Mouse (Mus musculus) telencephalon, adult 2 months (tissue): Measurements from ENCODE around the gene Ebi3.
A peak's percentile ranks its signal among the peaks of the same experiment; 100 is the strongest.

ENCODE experiments used
- DNase-seq: peaks from one replicate; pipeline ENCODE4 v3.0.0-alpha.2; 2011; ENCODE audit warnings: low read depth, low spot score

Ebi3 gene

DNA sequence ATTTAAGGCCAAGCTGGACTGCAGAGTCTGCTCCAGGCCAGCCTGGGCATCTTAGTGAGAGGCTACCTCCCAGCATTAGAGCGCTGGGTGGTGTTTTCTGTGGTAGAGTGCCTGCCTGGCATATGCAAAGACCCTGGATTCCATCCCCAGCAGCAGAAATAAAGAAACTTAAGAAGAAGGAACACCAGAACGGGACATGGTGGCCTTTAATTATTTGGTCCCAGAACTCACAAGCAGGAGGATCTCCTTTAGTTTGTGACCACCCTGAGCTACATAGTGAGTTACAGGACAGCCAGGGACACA is 6.1 kb downstream of the Ebi3 start:
- DNase-seq: no peak

DNA sequence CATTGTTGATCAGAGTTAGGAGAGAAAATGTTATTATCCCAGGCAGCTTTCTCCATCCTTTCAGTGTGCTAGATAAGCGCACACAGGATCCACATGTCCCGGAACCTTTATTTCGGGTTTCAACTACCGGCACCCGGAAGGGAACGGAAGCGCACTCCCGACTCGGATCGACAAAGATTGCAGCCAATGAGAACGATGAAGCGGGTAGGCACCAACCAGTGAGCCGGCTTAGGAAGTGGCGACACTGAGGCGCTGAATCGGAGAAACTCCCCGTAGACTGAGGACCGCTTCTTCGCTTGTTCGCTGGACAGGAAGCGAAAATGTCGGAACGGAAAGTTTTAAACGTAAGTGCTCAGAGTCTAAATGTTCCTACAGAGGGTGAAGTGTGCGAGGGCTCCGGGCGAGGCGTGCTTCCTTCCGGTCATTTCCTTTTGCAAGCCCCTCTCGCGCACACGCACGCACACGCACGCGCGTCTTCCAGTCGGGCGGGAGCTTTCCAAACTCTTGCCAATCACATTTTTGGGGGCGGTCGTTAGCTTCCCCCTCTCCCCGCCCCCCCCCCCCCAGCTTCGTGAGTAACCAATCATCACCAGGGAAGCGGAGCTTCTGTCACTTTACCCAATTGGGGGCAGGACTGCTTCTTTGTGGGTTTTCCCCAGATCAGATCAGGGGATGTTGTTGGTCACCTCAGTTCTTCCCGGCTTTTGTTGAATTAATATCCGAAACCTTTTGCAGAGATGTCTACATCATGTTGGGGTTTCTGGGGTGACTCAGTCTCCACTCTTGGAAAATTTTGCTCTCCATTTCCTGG is 6.7 kb downstream of the Ebi3 start, which contains the start of gene Yju2:
TSS of gene Yju2 (plus strand) at position 182 of the 811 bp plus-strand sequence.
- DNase-seq: peak; percentile 98

DNA sequence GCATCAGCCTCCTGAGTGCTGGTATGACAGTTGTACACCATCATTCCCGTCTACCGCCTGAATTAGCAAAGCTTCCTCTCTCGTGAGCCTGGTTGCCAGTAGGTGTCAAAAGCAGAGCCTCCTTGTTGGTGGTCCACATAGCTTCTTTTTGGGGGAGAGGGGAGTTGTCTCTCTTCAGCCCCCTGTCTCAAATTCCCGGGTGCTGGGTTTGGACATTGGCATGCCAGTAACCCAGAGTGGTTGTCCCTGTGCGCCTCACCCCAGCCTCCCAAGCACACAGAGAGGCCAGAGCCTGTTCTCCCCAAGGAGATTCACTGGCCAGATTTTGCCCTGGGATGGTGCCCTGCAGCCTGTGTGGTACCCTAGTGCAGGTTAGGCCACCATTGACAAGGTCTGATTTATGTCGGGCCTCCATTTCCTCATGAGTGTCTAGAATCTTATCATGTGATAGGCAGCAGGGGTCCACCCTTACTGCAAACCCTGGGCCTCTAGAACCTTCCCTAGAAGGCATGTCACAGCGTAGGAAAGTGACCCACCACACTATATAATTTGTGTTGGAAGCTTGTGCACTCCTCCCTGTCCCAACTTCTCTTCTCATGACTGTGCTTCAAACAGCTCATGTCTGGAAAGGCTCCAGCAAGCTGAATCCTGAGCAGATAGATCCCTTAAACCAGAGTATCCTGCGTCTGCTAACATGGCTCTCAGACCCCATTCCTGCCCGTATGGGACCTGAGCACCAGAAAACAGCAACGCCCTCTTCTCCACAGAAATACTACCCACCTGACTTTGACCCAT is 7.7 kb downstream of the Ebi3 start:
- DNase-seq: no peak

DNA sequence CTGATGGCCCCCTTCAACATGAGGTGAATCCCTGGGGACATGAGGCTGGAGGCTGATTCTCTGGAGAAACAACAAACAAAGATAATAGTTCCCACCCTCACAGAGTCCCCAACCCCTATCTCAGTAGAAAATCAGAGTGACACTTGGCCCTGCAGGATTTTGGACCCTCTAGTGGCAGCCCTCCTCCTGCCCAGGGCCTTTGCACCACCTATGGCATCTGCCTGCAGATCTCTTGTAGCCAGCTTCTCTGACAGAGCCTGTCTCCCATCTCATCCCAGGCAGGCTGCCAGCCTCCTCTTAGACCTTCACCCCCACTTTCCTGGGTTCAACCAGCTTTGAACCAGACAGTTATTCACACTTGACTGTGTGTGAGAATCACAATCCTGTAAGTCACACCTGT is 8.4 kb downstream of the Ebi3 start:
- no peak for DNase-seq

DNA sequence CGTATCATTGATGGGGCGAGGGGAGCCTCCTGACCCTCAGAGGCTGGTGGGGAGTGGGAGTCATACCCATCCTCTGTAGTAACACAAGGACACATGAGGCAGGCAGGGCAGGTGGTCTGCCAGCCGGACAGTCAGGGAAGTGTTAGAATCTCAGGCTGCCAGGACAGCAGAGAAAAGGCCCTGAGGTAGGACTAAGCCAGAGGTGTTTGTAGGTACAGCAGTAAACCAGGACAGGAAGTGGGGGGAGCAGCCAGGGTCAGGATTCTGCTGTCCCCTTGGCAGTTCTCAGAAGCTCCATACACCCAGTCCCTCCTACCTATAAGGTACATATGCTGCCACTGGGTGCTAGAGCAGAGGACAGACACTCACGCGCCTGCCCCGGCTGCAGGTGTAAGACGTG is 9.2 kb downstream of the Ebi3 start:
- no peak for DNase-seq

DNA sequence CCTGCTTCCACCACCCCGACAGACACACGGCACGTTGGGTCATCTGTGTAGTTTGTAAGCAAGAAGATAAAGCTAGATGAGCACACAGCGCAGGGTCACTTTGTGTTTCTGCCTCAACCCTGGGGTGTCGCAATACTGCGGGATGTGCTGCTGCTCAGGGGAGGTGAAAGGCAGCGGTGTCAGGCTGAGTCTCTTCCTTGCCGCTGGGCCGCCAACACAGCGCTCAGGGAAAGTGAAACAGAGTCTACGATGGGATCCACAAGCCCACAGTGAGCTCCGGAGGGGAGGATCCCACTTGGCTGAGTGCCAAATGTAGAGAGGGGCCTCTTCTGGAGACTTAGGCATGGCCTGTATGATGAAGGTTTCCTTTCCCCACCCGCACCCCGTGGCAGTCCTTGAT is 10.7 kb downstream of the Ebi3 start:
- no peak for DNase-seq

DNA sequence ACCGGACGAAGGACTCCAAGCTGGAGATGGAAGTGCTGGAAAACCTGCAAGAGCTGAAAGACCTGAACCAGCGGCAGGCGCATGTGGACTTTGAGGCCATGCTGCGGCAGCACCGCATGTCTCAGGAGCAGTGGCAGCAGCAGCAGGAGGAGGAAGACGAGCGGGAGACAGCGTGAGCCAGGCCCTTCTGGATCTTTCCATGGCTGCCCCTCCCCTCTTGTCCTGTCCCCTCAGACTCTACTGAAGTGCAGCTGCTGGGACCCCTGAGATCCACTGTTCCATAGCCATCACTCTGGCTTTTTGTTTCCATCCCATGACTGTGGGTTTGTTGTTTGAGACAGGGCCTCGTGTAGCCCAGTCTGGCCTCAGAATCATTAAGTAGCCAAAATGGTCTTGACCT is 12.1 kb downstream of the Ebi3 start:
- DNase-seq: no peak

DNA sequence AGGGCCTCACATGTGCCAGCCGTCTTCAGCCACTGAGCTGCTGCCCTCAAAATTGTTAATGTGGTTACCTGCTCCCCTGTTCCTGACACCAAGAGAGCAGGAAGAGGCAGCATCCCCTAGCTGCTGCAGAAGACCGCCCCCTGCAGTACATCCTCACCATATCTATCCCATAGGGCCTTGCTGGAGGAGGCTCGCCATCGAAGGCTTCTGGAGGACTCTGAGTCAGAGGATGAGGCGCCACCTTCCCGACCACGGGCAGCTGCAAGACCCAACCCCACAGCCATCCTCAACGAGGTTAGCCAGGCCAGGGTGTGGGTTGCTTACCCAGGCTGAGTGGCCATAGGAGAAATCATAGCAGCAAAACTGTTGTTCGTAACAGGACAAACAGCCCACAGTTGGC is 12.6 kb downstream of the Ebi3 start:
- DNase-seq: no peak

DNA sequence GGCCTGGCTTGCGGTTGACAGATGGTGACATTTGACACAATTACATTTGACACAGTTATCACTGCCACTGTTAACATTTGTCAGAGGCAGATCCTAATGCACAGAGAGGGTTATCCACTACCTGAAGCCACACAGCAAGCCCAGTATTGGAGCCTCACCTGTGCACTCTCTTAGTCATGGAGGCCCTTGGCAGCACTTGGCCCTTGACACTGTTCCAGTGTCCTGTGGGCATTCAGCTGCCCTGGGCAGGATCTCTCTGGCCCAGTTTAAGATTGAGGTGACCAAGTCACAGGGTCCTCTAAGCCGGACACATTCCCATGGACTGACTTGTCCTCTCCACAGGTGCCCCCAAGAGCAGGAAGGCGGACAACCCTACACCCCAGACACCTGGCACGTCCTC is 14.7 kb downstream of the Ebi3 start:
- no peak for DNase-seq

DNA sequence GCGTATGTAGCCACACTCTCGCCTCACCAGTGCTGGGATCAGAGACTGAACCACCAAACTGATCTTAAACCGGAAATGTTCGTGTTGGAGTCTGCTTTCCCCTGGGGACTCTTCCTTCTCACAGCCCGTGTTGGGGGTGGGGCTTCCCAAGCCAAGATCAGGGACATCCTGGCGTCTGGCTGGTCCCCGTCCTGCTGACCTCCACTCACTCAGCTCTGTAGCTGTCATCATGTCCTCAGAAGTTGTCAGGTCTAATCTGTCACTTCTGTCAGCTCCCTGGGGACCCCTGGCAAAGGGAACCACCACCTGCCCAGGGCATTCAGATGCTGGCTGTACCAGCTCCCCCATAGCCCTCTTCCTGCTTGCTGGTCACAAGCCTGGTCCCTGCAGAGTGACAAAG is 15.8 kb downstream of the Ebi3 start:
- no peak for DNase-seq

DNA sequence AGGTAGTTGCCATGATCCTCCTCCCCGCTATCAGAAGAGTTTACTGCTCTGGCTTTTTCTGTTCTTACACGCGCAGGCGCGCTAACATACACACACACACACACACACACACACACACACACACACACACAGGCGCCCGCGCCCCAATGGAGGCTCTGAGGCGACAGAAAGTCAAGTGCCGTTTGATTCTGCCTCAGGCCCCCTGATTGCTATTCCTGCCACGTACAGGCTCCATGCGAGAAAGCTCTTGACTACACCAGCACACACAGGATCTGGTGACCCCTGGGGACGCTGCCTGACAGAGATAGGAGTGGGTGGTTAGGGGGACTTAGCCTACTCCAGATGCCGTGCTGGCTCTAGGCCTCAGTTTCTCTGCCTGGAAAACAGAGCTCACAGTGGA is 17.1 kb downstream of the Ebi3 start:
- DNase-seq: no peak

DNA sequence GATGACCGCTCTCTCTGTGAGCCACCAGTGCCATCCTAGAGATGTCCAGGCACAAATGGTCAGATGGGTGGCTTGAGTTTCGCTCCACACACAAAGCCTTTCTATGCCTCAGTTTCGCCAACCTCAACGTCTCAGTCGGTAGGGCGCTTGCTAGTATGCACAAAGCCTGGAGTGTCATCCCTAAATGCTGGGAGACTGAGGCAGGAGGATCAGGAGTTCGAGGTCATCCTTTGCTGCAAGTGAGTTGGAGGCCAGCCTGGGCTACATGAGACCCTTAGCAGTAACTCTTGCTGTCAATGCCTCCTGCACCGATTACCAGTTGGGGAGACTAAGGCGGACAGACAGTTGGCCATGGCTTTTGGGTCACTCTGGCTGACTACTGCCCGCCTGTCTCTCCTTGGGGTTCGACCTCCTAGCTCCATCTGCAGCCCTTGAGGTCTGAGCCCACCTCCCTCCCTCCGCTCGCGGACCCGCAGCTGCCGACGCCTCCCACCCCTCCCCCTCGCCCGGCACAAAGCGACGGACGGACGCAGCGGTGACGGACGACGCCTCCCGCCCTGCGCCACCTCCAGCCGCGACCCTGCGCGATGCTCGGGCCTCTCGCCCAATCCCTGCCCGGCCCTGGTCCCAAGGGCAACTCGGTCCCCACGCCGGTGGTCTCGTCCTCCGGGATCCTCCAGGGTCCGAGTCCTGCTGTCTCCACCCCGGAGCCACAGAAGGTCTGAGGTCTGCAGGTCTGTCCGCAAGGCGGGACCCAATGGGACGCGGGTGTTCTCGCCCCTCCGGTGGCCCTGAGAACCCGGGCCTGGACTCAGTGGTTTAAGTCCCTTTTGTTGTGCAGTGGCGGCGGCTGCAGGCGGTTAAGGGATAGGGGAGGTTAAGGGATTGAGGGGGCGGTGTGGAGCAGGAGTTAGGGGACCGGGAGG is 17.8 kb downstream of the Ebi3 start, which contains the start of gene Shd:
TSS of gene Shd (plus strand) at position 502 of the 926 bp plus-strand sequence.
- DNase-seq: no peak

DNA sequence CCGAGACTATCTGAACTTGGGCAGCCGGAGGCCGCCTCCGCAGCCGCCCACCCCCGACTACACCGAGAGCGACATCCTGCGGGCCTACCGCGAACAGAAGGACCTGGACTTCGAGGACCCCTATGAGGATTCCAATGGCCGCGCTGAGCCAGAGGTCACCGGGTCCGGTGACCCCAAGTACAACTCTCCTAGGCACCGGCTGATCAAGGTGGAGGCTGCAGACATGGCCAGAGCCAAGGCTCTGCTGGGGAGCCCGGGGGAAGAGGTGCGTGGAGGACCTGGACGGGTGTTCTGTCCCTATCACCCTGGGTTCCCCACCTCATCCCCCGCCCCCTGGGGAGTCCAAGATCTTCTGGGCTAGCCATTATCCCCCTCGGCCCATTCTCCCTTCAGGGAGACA is 19.0 kb downstream of the Ebi3 start:
- DNase-seq: no peak

DNA sequence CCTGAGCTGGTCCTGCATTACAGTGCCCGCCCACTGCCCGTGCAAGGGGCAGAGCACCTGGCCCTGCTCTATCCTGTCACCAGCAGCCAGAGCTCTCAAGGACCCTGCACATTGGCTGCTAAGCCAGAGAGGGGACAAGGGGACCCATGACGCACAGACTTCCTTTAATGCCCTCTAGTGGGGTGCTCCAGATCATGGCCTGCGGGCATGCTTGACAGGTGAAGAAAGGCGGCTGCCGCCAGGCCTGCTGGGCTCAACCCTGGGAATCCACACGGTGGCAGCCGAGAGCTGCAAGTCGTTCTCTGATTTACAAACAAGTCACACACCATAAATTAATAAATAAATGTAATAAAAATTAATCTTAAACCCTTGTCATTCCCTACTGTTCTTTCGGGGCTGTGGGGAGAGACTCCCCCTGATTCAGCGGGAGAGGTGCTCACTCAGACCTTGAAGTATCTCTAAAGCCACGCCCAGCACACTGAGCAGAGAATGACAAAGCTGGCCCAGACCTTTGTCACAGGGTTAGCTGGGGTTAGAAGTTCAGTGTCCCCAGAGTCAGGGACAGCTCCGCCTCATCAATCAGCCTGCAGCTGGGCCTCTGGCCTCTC is 23.9 kb downstream of the Ebi3 start:
- no peak for DNase-seq

DNA sequence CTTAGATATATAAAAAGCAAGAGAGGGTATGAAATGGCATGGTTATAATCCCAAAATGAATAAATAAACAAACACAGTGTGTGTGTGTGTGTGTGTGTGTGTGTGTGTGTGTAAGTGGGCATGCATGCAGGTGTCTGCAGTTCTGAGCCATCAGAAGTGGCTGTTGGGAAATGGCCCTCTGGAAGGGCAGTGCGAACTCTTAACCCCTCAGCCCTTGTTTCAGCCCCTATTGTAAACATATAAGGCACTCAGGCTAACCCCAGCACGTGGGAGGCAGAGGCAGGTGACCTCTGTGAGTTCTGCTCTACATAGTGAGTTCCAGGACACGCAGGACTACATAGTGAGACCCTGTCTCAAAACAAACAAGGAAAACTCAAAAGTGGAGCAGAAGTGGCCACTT is 24.9 kb downstream of the Ebi3 start:
- DNase-seq: no peak

DNA sequence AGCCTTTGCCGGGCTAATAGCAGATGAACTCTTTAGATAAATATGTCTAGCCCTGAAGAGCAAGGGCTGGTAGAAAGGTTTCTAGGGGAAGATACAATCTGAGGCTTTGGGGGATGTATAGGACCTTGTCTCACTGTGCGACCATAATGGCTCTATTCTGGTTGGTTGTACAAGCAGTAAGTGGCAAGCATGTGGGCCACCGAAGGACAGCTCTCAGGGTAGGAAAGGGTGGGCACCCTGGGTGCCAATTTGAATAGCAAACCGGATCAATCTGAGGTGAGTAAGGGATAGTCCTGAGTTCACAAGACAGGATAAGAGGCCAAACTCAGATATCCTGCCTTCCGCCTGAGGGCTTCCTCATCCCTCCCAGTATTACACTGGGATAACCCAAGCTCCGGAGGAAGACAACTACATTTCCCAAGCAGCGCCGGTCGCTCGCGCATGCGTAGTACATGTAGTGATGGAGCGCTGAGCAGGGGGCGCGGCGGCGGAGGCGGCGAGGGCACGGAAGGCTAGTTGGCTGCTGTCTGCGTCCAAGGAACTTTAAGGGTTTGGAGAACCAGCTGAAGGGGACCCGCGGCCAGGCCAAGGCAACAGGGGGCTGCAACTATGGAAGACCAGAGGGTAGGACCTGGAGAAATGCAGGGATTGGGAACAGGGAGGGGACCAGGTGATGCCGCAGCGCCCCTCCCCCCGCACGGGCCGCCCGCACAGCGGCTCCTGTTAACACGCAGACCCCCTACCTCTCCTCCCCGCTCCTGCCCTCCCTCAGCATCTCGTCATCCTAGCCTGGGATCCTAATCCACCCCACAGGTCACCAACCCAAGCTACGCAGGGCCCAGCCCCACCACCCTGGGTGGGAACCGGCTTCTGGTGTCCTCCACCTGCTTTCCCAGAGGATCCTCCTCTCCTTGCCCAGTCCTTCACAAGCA is 33.9 kb downstream of the Ebi3 start, which contains the start of gene Fsd1:
TSS of gene Fsd1 (plus strand) at position 480 of the 932 bp plus-strand sequence.
- DNase-seq: peak; percentile 65

DNA sequence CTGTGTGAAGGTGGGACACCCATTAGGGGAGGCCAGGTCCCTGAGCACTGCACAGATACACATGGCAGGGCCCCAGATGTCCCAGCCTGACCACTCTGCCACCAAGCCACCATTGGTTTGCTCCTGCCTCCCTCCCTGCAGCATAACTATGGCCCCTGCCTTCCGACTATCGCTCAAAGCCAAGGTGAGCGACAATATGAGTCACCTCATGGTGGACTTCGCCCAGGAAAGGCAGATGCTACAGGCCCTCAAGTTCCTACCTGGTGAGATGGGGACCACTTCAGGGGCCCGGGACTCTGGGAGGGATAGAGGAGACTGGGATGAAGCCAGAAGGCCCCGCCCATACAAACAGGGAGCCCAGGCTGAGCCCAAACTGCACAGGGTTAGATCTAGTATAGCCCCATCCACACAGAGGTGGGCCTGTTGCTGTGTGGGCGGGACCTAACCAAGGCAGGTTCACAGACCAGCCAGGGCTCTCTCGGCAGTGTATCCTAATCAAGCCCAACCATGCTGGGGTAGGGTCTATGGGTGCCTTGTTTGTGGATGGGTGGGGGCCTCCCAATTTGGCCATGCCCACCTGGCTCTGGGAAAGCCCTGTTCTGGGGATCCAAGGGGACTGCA is 37.9 kb downstream of the Ebi3 start:
- no peak for DNase-seq

DNA sequence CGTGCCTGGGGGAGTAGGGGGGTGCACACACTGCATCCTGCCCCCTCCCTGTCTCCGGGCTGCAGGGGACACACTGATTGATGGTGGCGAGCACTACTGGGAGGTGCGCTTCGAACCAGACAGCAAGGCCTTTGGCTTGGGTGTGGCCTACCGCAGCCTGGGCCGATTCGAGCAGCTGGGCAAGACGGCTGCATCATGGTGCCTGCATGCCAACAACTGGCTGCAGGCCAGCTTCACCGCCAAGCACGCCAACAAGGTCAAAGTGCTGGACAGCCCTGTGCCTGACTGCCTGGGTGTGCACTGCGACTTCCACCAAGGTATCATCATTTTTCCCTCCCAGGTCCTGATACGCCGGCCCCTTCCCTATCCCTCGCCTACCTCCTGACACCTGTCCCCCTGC is 43.6 kb downstream of the Ebi3 start:
- DNase-seq: no peak

DNA sequence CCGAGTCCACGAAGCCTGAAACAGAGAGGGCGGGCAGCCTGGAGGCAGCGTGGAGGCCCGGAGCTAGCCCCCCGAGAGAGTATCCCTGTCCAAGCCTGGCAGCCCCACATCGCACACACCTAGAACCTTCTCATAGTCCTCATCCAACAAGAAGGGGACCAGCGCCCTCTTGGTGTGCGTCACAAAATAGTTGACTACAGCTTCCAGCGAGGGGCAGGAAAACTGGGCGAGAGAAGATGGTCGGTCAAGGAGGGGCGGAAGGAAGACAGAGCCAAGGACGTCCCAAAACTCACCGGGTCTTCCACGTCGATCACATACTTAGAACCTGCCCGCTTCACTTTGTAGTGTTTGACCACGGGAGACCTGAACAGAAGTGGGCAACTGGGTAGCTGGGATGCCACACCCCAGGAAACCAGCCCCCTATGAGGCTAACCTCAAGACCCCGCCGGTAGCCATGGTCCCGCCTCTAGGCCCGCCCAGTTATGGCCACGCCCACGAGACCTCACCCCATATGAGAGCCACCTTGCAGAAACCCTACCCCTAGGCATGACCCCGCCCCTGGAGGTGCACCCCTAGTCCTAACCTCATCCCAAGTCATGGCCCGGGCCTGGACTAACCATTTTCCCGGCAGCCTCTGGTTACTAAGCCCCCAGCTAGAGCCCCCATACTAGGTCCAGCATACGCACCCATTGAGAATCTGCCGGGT is 47.5 kb downstream of the Ebi3 start:
- DNase-seq: no peak
